Comparison of ENCODE assay signal across 8 mouse cellular contexts in the genomic region with DNA sequence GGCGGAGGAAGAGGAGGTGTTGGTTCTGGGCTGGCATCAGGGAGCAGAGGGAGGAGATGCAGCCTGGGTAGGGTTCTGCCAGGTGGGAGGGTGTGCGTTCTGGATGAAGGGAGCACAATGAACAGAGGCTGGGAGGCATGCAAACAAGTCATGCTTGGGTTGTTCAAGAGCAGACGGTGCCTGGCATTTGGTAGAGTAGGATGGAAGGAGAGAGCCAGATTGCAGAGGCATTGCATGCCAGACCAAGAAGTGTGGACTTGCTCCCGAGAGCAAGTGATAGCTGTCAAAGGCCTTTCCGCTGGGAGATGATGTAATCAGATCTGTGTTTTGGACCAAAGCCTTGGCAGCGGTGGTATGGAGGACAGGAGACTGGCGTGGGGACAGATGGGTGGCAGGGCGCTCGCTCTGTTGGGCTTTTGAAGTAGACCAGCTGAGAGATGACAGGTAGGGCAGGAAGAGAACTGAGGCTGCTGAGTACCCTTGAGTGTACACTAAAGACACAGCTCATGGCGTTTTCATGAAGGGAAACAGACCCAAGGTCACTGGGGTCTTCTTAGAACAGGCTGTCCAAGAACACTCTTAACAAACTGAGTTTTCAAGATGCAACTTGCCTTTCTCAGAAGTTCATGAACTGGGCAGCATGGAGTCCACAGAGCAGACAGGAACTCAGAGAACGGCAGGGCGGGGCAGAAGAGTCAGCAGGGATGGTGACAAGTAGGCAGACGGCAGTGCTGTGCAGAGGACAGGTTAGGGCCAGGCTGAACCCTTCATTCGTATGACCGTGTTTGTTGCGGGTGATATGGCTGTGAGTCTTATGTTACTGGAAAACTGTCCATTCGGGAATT. TPM values are rescaled to one million over a fixed set of nuclear protein-coding genes. Genes with fewer than 3 reads are reported as not detected.
DNase-seq lines count a peak whose midpoint lies in the region; ATAC-seq and TF ChIP-seq lines count a peak whose summit lies in the region.

No protein-coding gene starts in this region.

- no peak overlapping the region for H3K4me3 ChIP-seq in heart, postnatal 0 days (ENCODE audit: low read depth, low read length)
- H3K4me3 ChIP-seq in layer of hippocampus, adult 2 months: no peak overlapping the region
- H3K4me3 ChIP-seq in stomach, postnatal 0 days (ENCODE audit: low read depth, low read length): no peak overlapping the region

- H3K27ac ChIP-seq in heart, postnatal 0 days (ENCODE audit: low read depth): peak overlapping the region; percentile 67
- H3K27ac ChIP-seq in layer of hippocampus, adult 2 months: peak overlapping the region; percentile 85
- H3K27ac ChIP-seq in stomach, postnatal 0 days (replicated peaks): peak overlapping the region; percentile 46

- H3K4me2 ChIP-seq in heart, postnatal 0 days (ENCODE audit: low read depth, low read length): 0 out of 2 replicates have a peak overlapping the region, but pooled peaks have one; percentile 12
- H3K4me2 ChIP-seq in stomach, postnatal 0 days (replicated peaks; ENCODE audit: low read depth): no peak overlapping the region

- no peaks in the 10 kb centered on the region for H3K9me3 ChIP-seq in heart, postnatal 0 days (replicated peaks; ENCODE audit: control insufficient read depth, low read length)
- no peaks in the 10 kb centered on the region for H3K9me3 ChIP-seq in stomach, postnatal 0 days (ENCODE audit: control insufficient read depth, low read length)

- TF ChIP-seq CTCF in heart, postnatal 0 days (IDR thresholded peaks at IDR 0.05; ENCODE audit: low read depth): no peak
- no peak for TF ChIP-seq CTCF in layer of hippocampus, adult 2 months (conservative IDR thresholded peaks at IDR 0.05)
- no peak for TF ChIP-seq CTCF in stomach, postnatal 0 days (IDR thresholded peaks at IDR 0.05; ENCODE audit: low read depth)

- H3K9ac ChIP-seq in heart, postnatal 0 days (replicated peaks; ENCODE audit: low read depth, low read length): no peak overlapping the region
- H3K9ac ChIP-seq in stomach, postnatal 0 days (ENCODE audit: low read length): no peak overlapping the region

- no peaks in the 10 kb centered on the region for H3K36me3 ChIP-seq in heart, postnatal 0 days (replicated peaks; ENCODE audit: control insufficient read depth, insufficient read depth, low read length)
- H3K36me3 ChIP-seq in stomach, postnatal 0 days (ENCODE audit: control insufficient read depth, insufficient read depth, low read length): no peaks in the 10 kb centered on the region

- DNase-seq in right cerebral cortex, adult 18-20 months: peak; percentile 27
- no peak for DNase-seq in right cerebral cortex, postnatal 25 days
- peak; percentile 52 for DNase-seq in cerebellum, adult 8-10 months
- DNase-seq in heart, postnatal 0 days (ENCODE audit: low spot score): no peak
- DNase-seq in layer of hippocampus, adult 2 months (ENCODE audit: low spot score in 2 of 2): peak; percentile 65 to 66
- DNase-seq in stomach, postnatal 0 days (ENCODE audit: low spot score): peak; percentile 49
- DNase-seq in right cerebral cortex, postnatal 4 days: no peak

- WGBS in heart, postnatal 0 days: 35% methylated on average over 17 of the region's 17 CpGs
- WGBS in stomach, postnatal 0 days: 50% methylated on average over 17 of the region's 17 CpGs

- H3K4me1 ChIP-seq in heart, postnatal 0 days (ENCODE audit: control insufficient read depth, insufficient read depth): peaks cover 60% of the 10 kb centered on the region
- peaks cover 15% of the 10 kb centered on the region for H3K4me1 ChIP-seq in stomach, postnatal 0 days (replicated peaks; ENCODE audit: control insufficient read depth, insufficient read depth)

- peak; percentile 55 for ATAC-seq in heart, postnatal 0 days (ENCODE audit: insufficient read depth, low read depth)
- ATAC-seq in stomach, postnatal 0 days (ENCODE audit: low FRiP score, low TSS enrichment): peak; percentile 59
- ATAC-seq in erythroblast, adult 5-6 weeks (replicated peaks; ENCODE audit: low FRiP score, poor library complexity, severe bottlenecking): no peak

- no peak for TF ChIP-seq EP300 in heart, postnatal 0 days (IDR thresholded peaks at IDR 0.05; ENCODE audit: low read depth)
- no peak for TF ChIP-seq EP300 in stomach, postnatal 0 days (optimal IDR thresholded peaks at IDR 0.05)

- H3K27me3 ChIP-seq in heart, postnatal 0 days (ENCODE audit: control insufficient read depth, insufficient read depth, low read length): no peaks in the 10 kb centered on the region
- H3K27me3 ChIP-seq in stomach, postnatal 0 days (ENCODE audit: control insufficient read depth, insufficient read depth, low read length): no peaks in the 10 kb centered on the region

RNA-seq across cellular contexts. Expression of gene Tanc1, which starts 16.4 kb away (rescaled TPM):
- 21.9 and 22.3 TPM in 2 replicates for total RNA-seq in heart, postnatal 0 days (2014; rRNA removed; ENCODE audit: low replicate concordance)
- 11.8 and 12.3 TPM in 2 replicates for polyA plus RNA-seq in heart, postnatal 0 days (2015; fragmentation: Nextera tagmentation; extraction: Ambion mirVana)
- total RNA-seq in layer of hippocampus, adult 2 months (2021): 100 to 1,000 TPM; 118 to 124 TPM
- polyA plus RNA-seq in stomach, postnatal 0 days (2015; fragmentation: Nextera tagmentation; extraction: Ambion mirVana): 13.4 and 15.7 TPM in 2 replicates
- 0.84 and 3.3 TPM in 2 replicates for total RNA-seq in erythroblast, adult 5-6 weeks (2015; ENCODE audit: low replicate concordance)
- total RNA-seq in erythroblast, adult 5-6 weeks (2017; ENCODE audit: low replicate concordance): 1.1 and 3.4 TPM in 2 replicates

Comparison
In these comparisons a context has a peak if more than half of its experiments do, and no peak if none do; other contexts are left out.
1. DNase-seq: peak in right cerebral cortex, adult 18-20 months (single experiment), cerebellum, adult 8-10 months (single experiment), layer of hippocampus, adult 2 months (2 of 2) and stomach, postnatal 0 days (single experiment); none in right cerebral cortex, postnatal 25 days (single experiment), heart, postnatal 0 days (single experiment) and right cerebral cortex, postnatal 4 days (single experiment).
2. Peak in every context shown above with its lines, with median percentiles within 50 percentile points of each other: H3K27ac ChIP-seq.